Comparison of ENCODE assay signal across 36 mouse cellular contexts in the genomic region with DNA sequence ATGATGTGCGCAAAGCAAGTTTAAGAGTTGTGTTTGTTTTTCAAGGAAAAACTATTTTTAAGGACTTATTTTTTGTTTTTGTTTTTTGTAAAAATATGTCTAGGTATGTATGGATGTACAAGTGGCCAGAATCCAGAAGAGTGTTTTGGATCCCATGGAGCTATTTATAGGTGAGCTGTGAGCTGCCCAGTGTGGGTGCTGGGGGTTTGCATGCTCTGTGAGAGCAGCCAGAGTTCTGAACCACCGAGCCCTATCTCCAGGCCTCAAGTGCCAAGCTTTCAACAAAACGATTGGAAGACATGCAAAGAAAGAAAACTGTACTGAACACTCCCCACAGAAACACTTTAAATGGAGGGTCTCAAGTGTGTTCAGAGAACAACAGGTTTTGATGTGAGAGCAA. TPM values are rescaled to one million over a fixed set of nuclear protein-coding genes. Genes with fewer than 3 reads are reported as not detected.
"Had no signal": no experiment of that assay in that cellular context is flagged by ENCODE, and none has a peak within 500 bp of the region (broad histone marks: within the 10 kb centered on the region; RNA-seq: fewer than 3 reads in every experiment).

No protein-coding gene starts in this region.

- H3K4me1 ChIP-seq: hindbrain, embryonic 10.5 days; hindbrain, embryonic 12.5 days; intestine, embryonic 15.5 days; limb, embryonic 10.5 days; limb, embryonic 12.5 days; liver, embryonic 15.5 days had no signal

- H3K4me3 ChIP-seq: gastrocnemius, adult 2 months; hindbrain, embryonic 10.5 days; hindbrain, embryonic 12.5 days; intestine, embryonic 15.5 days; layer of hippocampus, adult 2 months; left cerebral cortex, adult 2 months; limb, embryonic 10.5 days; limb, embryonic 12.5 days; liver, embryonic 13.5 days; liver, embryonic 15.5 days had no signal

- H3K27ac ChIP-seq: gastrocnemius, adult 2 months; hindbrain, embryonic 10.5 days; hindbrain, embryonic 12.5 days; hindbrain, embryonic 14.5 days; intestine, embryonic 15.5 days; layer of hippocampus, adult 2 months; left cerebral cortex, adult 2 months; limb, embryonic 10.5 days; limb, embryonic 12.5 days; liver, embryonic 13.5 days; liver, embryonic 15.5 days had no signal

- H3K9ac ChIP-seq: hindbrain, embryonic 12.5 days; hindbrain, embryonic 14.5 days; intestine, embryonic 15.5 days; limb, embryonic 12.5 days; liver, embryonic 13.5 days; liver, embryonic 15.5 days; liver, postnatal 0 days had no signal

- H3K4me2 ChIP-seq: hindbrain, embryonic 12.5 days; hindbrain, embryonic 14.5 days; intestine, embryonic 15.5 days; limb, embryonic 12.5 days; liver, embryonic 11.5 days; liver, embryonic 13.5 days; liver, embryonic 15.5 days had no signal

- H3K9me3 ChIP-seq: hindbrain, embryonic 10.5 days; hindbrain, embryonic 12.5 days; intestine, embryonic 15.5 days; limb, embryonic 10.5 days; limb, embryonic 12.5 days; liver, embryonic 13.5 days; liver, embryonic 15.5 days had no signal

- DNase-seq: gastrocnemius, adult 2 months; gastrocnemius, postnatal 10 days; gastrocnemius, postnatal 25 days; heart, postnatal 14 days; kidney, adult 18-20 months; kidney, adult 8-10 months; kidney, postnatal 10 days; kidney, postnatal 25 days; kidney, postnatal 4 days; liver; liver, embryonic 13.5 days; liver, postnatal 0 days had no signal

- ATAC-seq: forebrain, embryonic 16.5 days; hindbrain, embryonic 16.5 days; inflammation-experienced regulatory T-cells, adult 6 months; intestine, embryonic 15.5 days; intestine, postnatal 0 days; liver, postnatal 0 days had no signal

- H3K27me3 ChIP-seq: hindbrain, embryonic 12.5 days; intestine, embryonic 15.5 days; limb, embryonic 12.5 days; liver, embryonic 13.5 days; liver, embryonic 15.5 days had no signal

RNA-seq across cellular contexts. Expression of a gene that starts 12.9 kb away (rescaled TPM):
- total RNA-seq: gastrocnemius, adult 2 months; gastrocnemius, postnatal 10 days; gastrocnemius, postnatal 25 days; gastrocnemius, postnatal 4 days; granulocyte monocyte progenitor cell, adult 5-6 weeks; heart, postnatal 14 days; layer of hippocampus, adult 2 months; layer of hippocampus, postnatal 10 days; layer of hippocampus, postnatal 25 days; left cerebral cortex, adult 2 months; left cerebral cortex, postnatal 14 days; left cerebral cortex, postnatal 36 days had no signal
- polyA plus RNA-seq: forebrain, embryonic 16.5 days; frontal cortex, adult 2 months; hindbrain, embryonic 10.5 days; hindbrain, embryonic 12.5 days; hindbrain, embryonic 14.5 days; hindbrain, embryonic 16.5 days; inflammation-experienced regulatory T-cells, adult 6 months; intestine, embryonic 15.5 days; intestine, postnatal 0 days; kidney, embryonic 14.5 days; kidney, embryonic 16.5 days; limb, embryonic 10.5 days; limb, embryonic 12.5 days; limb, embryonic 14.5 days; liver, embryonic 11.5 days; liver, embryonic 13.5 days; liver, embryonic 15.5 days; liver, postnatal 0 days had no signal
